Mouse (Mus musculus) forebrain, embryonic 11.5 days (tissue): ENCODE results near the gene BC107364. TPM values are rescaled to one million over a fixed set of nuclear protein-coding genes. Genes with fewer than 3 reads are reported as not detected.
"Not testable (repeated sequence)": the region's sequence is repeated elsewhere in the genome, so short reads cannot be mapped to it uniquely, and the experiment has no call there.

Experiments used
- ATAC-seq: fragments of 200-750 bp; cut with Nextera tagmentation; replicated peaks from 2 replicates; pipeline ENCODE4 v1.8.0; 2017; ENCODE audit warnings: moderate TSS enrichment; ENCODE audit not compliant: low FRiP score
- DNase-seq: peaks from one replicate; pipeline ENCODE4 v3.0.0-alpha.2; 2017; ENCODE audit warnings: low spot score
- H3K27ac ChIP-seq: fragments of 300-500 bp; sonication (generic); 2 replicates; pipeline ENCODE4 v1.5.1; 2014; ENCODE audit warnings: low read depth, low read length
- H3K27me3 ChIP-seq: fragments of 300-500 bp; sonication (generic); 2 replicates; pipeline ENCODE4 v1.6.1; 2014; ENCODE audit warnings: mild to moderate bottlenecking, low read length, mixed read lengths; ENCODE audit not compliant: control insufficient read depth, insufficient read depth
- H3K36me3 ChIP-seq: fragments of 300-500 bp; sonication (generic); 2 replicates; pipeline ENCODE4 v1.6.1; 2014; ENCODE audit warnings: mild to moderate bottlenecking, low read length, moderate library complexity, mixed read lengths; ENCODE audit not compliant: control insufficient read depth, insufficient read depth
- H3K4me1 ChIP-seq: fragments of 300-500 bp; sonication (generic); replicated peaks from 2 replicates; pipeline ENCODE4 v1.6.1; 2014; ENCODE audit warnings: low read length, mixed read lengths; ENCODE audit not compliant: control insufficient read depth, insufficient read depth
- H3K4me2 ChIP-seq: fragments of 300-500 bp; sonication (generic); 2 replicates; pipeline ENCODE4 v1.6.1; 2014; ENCODE audit warnings: low read depth, mild to moderate bottlenecking, low read length, moderate library complexity, mixed read lengths; ENCODE audit not compliant: severe bottlenecking
- H3K4me3 ChIP-seq: fragments of 300-500 bp; sonication (generic); 2 replicates; pipeline ENCODE4 v1.5.1; 2014; ENCODE audit warnings: low read depth, low read length
- H3K9ac ChIP-seq: fragments of 300-500 bp; sonication (generic); 2 replicates; pipeline ENCODE4 v1.6.1; 2014; ENCODE audit warnings: low read length
- H3K9me3 ChIP-seq: fragments of 300-500 bp; sonication (generic); 2 replicates; pipeline ENCODE4 v1.6.1; 2016; ENCODE audit warnings: low read length, mixed read lengths; ENCODE audit not compliant: control insufficient read depth
- WGBS: fragments of 180-500 bp; shearing (Covaris S2); extraction: QIAGEN DNeasy Blood & Tissue Kit; methylation state at CpG from one replicate; pipeline ENCODE4 v1.1.7; 2014; 5-methylcytosine and 5-hydroxymethylcytosine counted together
- polyA plus RNA-seq: library from polyadenylated mRNA; unstranded; fragments of >200 nt; fragmentation: Nextera tagmentation; extraction: Ambion mirVana; gene quantifications from 2 replicates; pipeline ENCODE4 v1.2.1, GENCODE M21; 2014

Gene BC107364
- polyA plus RNA-seq, 1 experiment from 2014 or later, result not detected

- Histone ChIP-seq H3K9ac (no peak overlapping the region), H3K27ac (no peak overlapping the region), H3K4me2 (no peak overlapping the region), H3K4me1 (no peaks in the 10 kb centered on the region), H3K4me3 (no peak overlapping the region), H3K36me3 (no peaks in the 10 kb centered on the region), H3K27me3 (peaks cover 8% of the 10 kb centered on the region), H3K9me3 (no peaks in the 10 kb centered on the region)
- no peak for DNase-seq
- ATAC-seq, result no peak
- WGBS, result 78% methylated on average over 3 of the region's 3 CpGs
These were observed 17.5 kb upstream of the BC107364 start for GRCm38 (mm10) chr3:96469626-96470025.

GRCm38 (mm10) chr3:96468335-96468734 is 16.2 kb upstream of the BC107364 start:
- not testable (repeated sequence) for H3K27ac ChIP-seq, H3K4me3 ChIP-seq, H3K4me2 ChIP-seq, DNase-seq, H3K9ac ChIP-seq, H3K4me1 ChIP-seq, ATAC-seq, H3K27me3 ChIP-seq, H3K9me3 ChIP-seq, H3K36me3 ChIP-seq
- 96% methylated on average over 3 of the region's 3 CpGs for WGBS

GRCm38 (mm10) chr3:96467641-96468040 is 15.5 kb upstream of the BC107364 start:
- 92% methylated on average over 8 of the region's 8 CpGs for WGBS
- no peak overlapping the region for H3K4me3 ChIP-seq
- H3K9me3 ChIP-seq, result no peaks in the 10 kb centered on the region
- H3K27me3 ChIP-seq, result peaks cover 2% of the 10 kb centered on the region
- DNase-seq (no peak), ATAC-seq (no peak)
- no peaks in the 10 kb centered on the region for H3K36me3 ChIP-seq
- peaks cover 2% of the 10 kb centered on the region; the same call in 1 of the 2 replicates for H3K4me1 ChIP-seq
- no peak overlapping the region for H3K4me2 ChIP-seq
- no peak overlapping the region for H3K27ac ChIP-seq
- no peak overlapping the region for H3K9ac ChIP-seq

GRCm38 (mm10) chr3:96463891-96464290 is 11.8 kb upstream of the BC107364 start:
- Histone ChIP-seq H3K4me1 (peaks cover 2% of the 10 kb centered on the region; the same call in 1 of the 2 replicates), H3K9ac (no peak overlapping the region), H3K27ac (no peak overlapping the region), H3K36me3 (no peaks in the 10 kb centered on the region), H3K9me3 (no peaks in the 10 kb centered on the region), H3K4me2 (peak overlapping the region; percentile 32), H3K4me3 (peak overlapping the region; percentile 23), H3K27me3 (peaks cover 2% of the 10 kb centered on the region)
- ATAC-seq (peak; percentile 31; the same call in 1 of the 2 replicates), DNase-seq (peak; percentile 81)
- 2% methylated on average over 25 of the region's 25 CpGs for WGBS

GRCm38 (mm10) chr3:96460568-96460870 is 8.4 kb upstream of the BC107364 start:
- H3K9ac ChIP-seq, H3K4me2 ChIP-seq, H3K4me3 ChIP-seq, DNase-seq, H3K36me3 ChIP-seq, H3K27ac ChIP-seq, H3K4me1 ChIP-seq, H3K9me3 ChIP-seq, H3K27me3 ChIP-seq: not testable (repeated sequence)
- peak; percentile 33 for ATAC-seq
- no CpG with 5 or more reads among the region's 19 CpGs for WGBS

- DNase-seq, result not testable (repeated sequence)
- ATAC-seq, result peak; percentile 91
These were observed 7.9 kb upstream of the BC107364 start for GRCm38 (mm10) chr3:96459757-96460567.

GRCm38 (mm10) chr3:96458886-96459439 is 6.9 kb upstream of the BC107364 start:
- not testable (repeated sequence) for DNase-seq, H3K4me1 ChIP-seq, H3K27ac ChIP-seq, H3K36me3 ChIP-seq, H3K4me2 ChIP-seq, H3K9ac ChIP-seq, H3K4me3 ChIP-seq, H3K27me3 ChIP-seq, H3K9me3 ChIP-seq, ATAC-seq
- no CpG with 5 or more reads among the region's 48 CpGs for WGBS

More at GRCm38 (mm10) chr3:96459757-96460567, 7.9 kb upstream of the BC107364 start:
- H3K27ac ChIP-seq, H3K36me3 ChIP-seq, H3K27me3 ChIP-seq, H3K4me2 ChIP-seq, H3K4me1 ChIP-seq, H3K4me3 ChIP-seq, H3K9me3 ChIP-seq, H3K9ac ChIP-seq: not testable (repeated sequence)
- 0% methylated on average over 1 of the region's 58 CpGs for WGBS

- peak; percentile 19 for ATAC-seq
- not testable (repeated sequence) for H3K4me3 ChIP-seq, H3K4me2 ChIP-seq, DNase-seq, H3K27me3 ChIP-seq, H3K9me3 ChIP-seq, H3K36me3 ChIP-seq, H3K27ac ChIP-seq, H3K9ac ChIP-seq, H3K4me1 ChIP-seq
- no CpG with 5 or more reads among the region's 53 CpGs for WGBS
These were observed 5.9 kb upstream of the BC107364 start for GRCm38 (mm10) chr3:96458008-96458407.
